13 mouse cellular contexts compared by ENCODE assay signal in genomic region chr1:119523369-119523768, GRCm38 (mm10).
"Had no signal": no experiment of that assay in that cellular context is flagged by ENCODE, and none has a peak within 500 bp of the region (broad histone marks: within the 10 kb centered on the region; RNA-seq: fewer than 3 reads in every experiment).

No protein-coding gene starts in this region.

- DNase-seq: left cerebral cortex, postnatal 4 days; lung, embryonic 14.5 days; lung, postnatal 10 days; lung, postnatal 4 days; right cerebral cortex, postnatal 14 days; thymus, adult 2 months; thymus, postnatal 25 days had no signal

- H3K27ac ChIP-seq: limb, embryonic 13.5 days; midbrain, embryonic 10.5 days; midbrain, embryonic 15.5 days had no signal

- H3K27me3 ChIP-seq: limb, embryonic 13.5 days; midbrain, embryonic 15.5 days had no signal

- H3K4me3 ChIP-seq: limb, embryonic 13.5 days; midbrain, embryonic 10.5 days; midbrain, embryonic 15.5 days had no signal

- H3K9ac ChIP-seq: limb, embryonic 13.5 days; lung, embryonic 14.5 days; midbrain, embryonic 15.5 days had no signal

- H3K9me3 ChIP-seq: midbrain, embryonic 15.5 days had no signal

- ATAC-seq: hindbrain, embryonic 16.5 days; inflammation-experienced regulatory T-cells, adult 6 months; midbrain, embryonic 15.5 days had no signal

- H3K4me2 ChIP-seq: limb, embryonic 13.5 days; liver, embryonic 11.5 days; lung, embryonic 14.5 days; midbrain, embryonic 15.5 days had no signal
